Mouse (Mus musculus): Measurements from ENCODE around the gene Mtfmt.

- peak; percentile 85 for TF ChIP-seq CTCF (IDR thresholded peaks at IDR 0.05; ENCODE audit: insufficient read depth, low read length)
- no peak for TF ChIP-seq POLR2A (IDR thresholded peaks at IDR 0.05; ENCODE audit: borderline replicate concordance, extremely low read depth, low read depth, low read length)
Measured at GRCm38 (mm10) chr9:65392638-65393364, 42.8 kb upstream of the Mtfmt start.
